Mouse (Mus musculus) brain, embryonic 14.5 days (tissue): ENCODE results near the gene Crxos.

Source experiments
- CTCF ChIP-seq: fragments of 200-500 bp; IDR thresholded peaks from 2 replicates; pipeline ENCODE4 v1.5.1; 2012; ENCODE audit warnings: inconsistent platforms, mild to moderate bottlenecking, moderate library complexity, borderline replicate concordance; ENCODE audit not compliant: insufficient read depth, insufficient read length; ENCODE audit errors: extremely low read depth
- POLR2A ChIP-seq: fragments of 200-500 bp; IDR thresholded peaks from 2 replicates; pipeline ENCODE4 v1.6.1; 2012; ENCODE audit warnings: mild to moderate bottlenecking, inconsistent platforms, borderline replicate concordance; ENCODE audit not compliant: poor library complexity, insufficient read depth, insufficient read length, severe bottlenecking; ENCODE audit errors: extremely low read depth

- TF ChIP-seq CTCF (no peak), POLR2A (no peak)
Measured at GRCm38 (mm10) chr7:15882317-15882716, at the start of gene Crxos.
